ENCODE assay signal across 10 mouse cellular contexts in genomic region chr13:32662041-32662440, GRCm38 (mm10).
DNase-seq lines count a peak whose midpoint lies in the region; ATAC-seq and TF ChIP-seq lines count a peak whose summit lies in the region.
"Had no signal": no experiment of that assay in that cellular context is flagged by ENCODE, and none has a peak within 500 bp of the region (broad histone marks: within the 10 kb centered on the region; RNA-seq: fewer than 3 reads in every experiment).

No protein-coding gene starts in this region.

- peak; percentile 29 for TF ChIP-seq CTCF in liver, adult 2 months (IDR thresholded peaks at IDR 0.05; ENCODE audit: low read depth, low read length)
- TF ChIP-seq CTCF in Patski (IDR thresholded peaks at IDR 0.05), result peak; percentile 60
- no peak for TF ChIP-seq CTCF in cerebellum, adult 2 months (IDR thresholded peaks at IDR 0.05; ENCODE audit: borderline replicate concordance, insufficient read depth, low read depth, low read length)

- peak; percentile 24 to 32 for DNase-seq in cerebellum, postnatal 10 days
- DNase-seq in cerebellum, postnatal 36 days, result no peak
- peak; percentile 34 for DNase-seq in liver, adult 2 months (ENCODE audit: extremely low read depth, low read depth, low spot score)
- no peak for DNase-seq in liver, embryonic 11.5 days (ENCODE audit: low spot score)
- DNase-seq in Patski (ENCODE audit: low read depth, low spot score), result no peak
- DNase-seq in lung, postnatal 14 days, result peak; percentile 50
- DNase-seq in testis, postnatal 10 days (ENCODE audit: low spot score), result no peak
- no peak for DNase-seq in cerebellum, adult 2 months

- POLR2A ChIA-PET in Patski (lab: Charles Lee), result no interaction called here

- in situ Hi-C loops in Patski (cut with MboI; ENCODE audit: low pct_unique_long_range_greater_than_20kb), result loop anchor here (5.0 to 10.0 kb wide), 3 partner anchors 160 to 347 kb away; no protein-coding TSS in a partner anchor

- no peaks in the 10 kb centered on the region for H3K4me1 ChIP-seq in liver, adult 2 months (ENCODE audit: control insufficient read depth, insufficient read depth, low read length)
- no peaks in the 10 kb centered on the region for H3K4me1 ChIP-seq in liver, embryonic 11.5 days (replicated peaks; ENCODE audit: control insufficient read depth, insufficient read depth, low read length)
- no peaks in the 10 kb centered on the region for H3K4me1 ChIP-seq in cerebellum, adult 2 months (ENCODE audit: control insufficient read depth, insufficient read depth, low read length)

- no peak overlapping the region for H3K9ac ChIP-seq in liver, adult 2 months (ENCODE audit: low read depth, low read length)
- H3K9ac ChIP-seq in liver, embryonic 11.5 days (ENCODE audit: low read depth, low read length), result no peak overlapping the region
- H3K9ac ChIP-seq: embryonic facial prominence, embryonic 12.5 days had no signal

- no peaks in the 10 kb centered on the region for H3K36me3 ChIP-seq in liver, adult 2 months (ENCODE audit: control insufficient read depth, insufficient read depth, low read length)
- H3K36me3 ChIP-seq in liver, embryonic 11.5 days (ENCODE audit: control insufficient read depth, insufficient read depth, low read length), result no peaks in the 10 kb centered on the region
- H3K36me3 ChIP-seq: embryonic facial prominence, embryonic 12.5 days; G1E had no signal

- no peak overlapping the region for H3K4me3 ChIP-seq in liver, adult 2 months (ENCODE audit: insufficient read depth, low read depth, low read length)
- no peak overlapping the region for H3K4me3 ChIP-seq in liver, embryonic 11.5 days (ENCODE audit: low read depth, low read length)
- no peak overlapping the region for H3K4me3 ChIP-seq in cerebellum, adult 2 months (replicated peaks; ENCODE audit: insufficient read depth, low read depth, low read length)
- H3K4me3 ChIP-seq: embryonic facial prominence, embryonic 12.5 days had no signal

- H3K9me3 ChIP-seq in liver, embryonic 11.5 days (ENCODE audit: control insufficient read depth, low read length), result no peaks in the 10 kb centered on the region
- H3K9me3 ChIP-seq: embryonic facial prominence, embryonic 12.5 days; G1E had no signal

- 79% methylated on average over 3 of the region's 3 CpGs for WGBS in liver, adult 2 months
- 71% methylated on average over 3 of the region's 3 CpGs for WGBS in liver, embryonic 11.5 days
- 79% methylated on average over 3 of the region's 3 CpGs for WGBS in cerebellum, adult 2 months

- no peaks in the 10 kb centered on the region; the same call in 1 of the 2 replicates for H3K27me3 ChIP-seq in liver, adult 2 months (ENCODE audit: control insufficient read depth, insufficient read depth, low read length)
- H3K27me3 ChIP-seq in liver, embryonic 11.5 days (replicated peaks; ENCODE audit: control insufficient read depth, insufficient read depth, low read length), result no peaks in the 10 kb centered on the region
- H3K27me3 ChIP-seq in Patski, result no peaks in the 10 kb centered on the region
- H3K27me3 ChIP-seq in cerebellum, adult 2 months (ENCODE audit: control insufficient read depth, insufficient read depth, low read length), result no peaks in the 10 kb centered on the region; the same call in 1 of the 2 replicates
- H3K27me3 ChIP-seq: embryonic facial prominence, embryonic 12.5 days had no signal

- no peak for TF ChIP-seq POLR2A in liver, adult 2 months (IDR thresholded peaks at IDR 0.05; ENCODE audit: extremely low read depth, insufficient read depth, low read length)
- no peak for TF ChIP-seq POLR2A in cerebellum, adult 2 months (IDR thresholded peaks at IDR 0.05; ENCODE audit: borderline replicate concordance, insufficient read depth, low read length)

- H3K4me2 ChIP-seq in liver, embryonic 11.5 days, result no peak overlapping the region
- H3K4me2 ChIP-seq: embryonic facial prominence, embryonic 12.5 days had no signal

- H3K79me2 ChIP-seq in liver, adult 2 months (ENCODE audit: control insufficient read depth, insufficient read depth, low read length), result no peaks in the 10 kb centered on the region

- CTCF ChIA-PET in Patski (lab: Charles Lee), result interaction anchor here (1.5 kb wide), 1 partner anchor 12 kb away, joined by 3 read pairs; no protein-coding TSS in a partner anchor

- H3K27ac ChIP-seq in liver, adult 2 months (replicated peaks; ENCODE audit: insufficient read depth, low read depth, low read length), result no peak overlapping the region
- no peak overlapping the region for H3K27ac ChIP-seq in liver, embryonic 11.5 days (ENCODE audit: low read depth, low read length)
- H3K27ac ChIP-seq in cerebellum, adult 2 months (ENCODE audit: insufficient read depth, low read length), result no peak overlapping the region
- H3K27ac ChIP-seq: embryonic facial prominence, embryonic 12.5 days had no signal

- ATAC-seq in liver, embryonic 11.5 days (replicated peaks; ENCODE audit: low FRiP score), result no peak
- ATAC-seq in Patski, result no peak

Comparison
In these comparisons a context has a peak if more than half of its experiments do, and no peak if none do; other contexts are left out.
1. DNase-seq: peak in cerebellum, postnatal 10 days (2 of 2), liver, adult 2 months (single experiment) and lung, postnatal 14 days (single experiment); none in cerebellum, postnatal 36 days (0 of 2), liver, embryonic 11.5 days (single experiment), Patski (single experiment), testis, postnatal 10 days (single experiment) and cerebellum, adult 2 months (0 of 2).